ENCODE assay signal across 16 mouse cellular contexts in the genomic region with DNA sequence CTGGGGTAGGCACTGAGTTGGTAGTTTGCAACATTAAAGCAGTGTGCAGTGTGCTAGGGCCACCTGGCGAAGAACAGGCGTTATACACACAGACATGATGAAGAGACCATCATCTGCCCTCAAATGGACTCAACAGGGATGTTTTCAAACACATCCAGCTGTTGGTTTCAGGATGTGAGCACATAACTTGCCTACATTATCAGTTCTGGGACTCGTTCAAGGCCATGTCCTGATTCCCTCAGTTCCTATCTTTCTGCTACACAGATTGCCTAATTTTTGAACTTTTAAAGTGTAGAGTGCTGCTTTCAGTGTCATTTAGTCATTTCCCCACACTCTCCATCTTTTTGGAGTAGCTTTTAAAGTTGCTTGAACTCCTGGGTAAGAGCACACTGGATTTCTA.
"Had no signal": no experiment of that assay in that cellular context is flagged by ENCODE, and none has a peak within 500 bp of the region (broad histone marks: within the 10 kb centered on the region; RNA-seq: fewer than 3 reads in every experiment).

No protein-coding gene starts in this region.

- H3K4me1 ChIP-seq: limb, embryonic 13.5 days; liver, embryonic 13.5 days; midbrain, embryonic 10.5 days; neural tube, embryonic 15.5 days had no signal

- DNase-seq: kidney, postnatal 10 days; kidney, postnatal 4 days; left cerebral cortex, postnatal 4 days; liver, embryonic 13.5 days; lung, adult 18-20 months; lung, postnatal 4 days; midbrain, embryonic 14.5 days; retina, postnatal 1 day; right cerebral cortex, postnatal 4 days; spleen, adult 18-20 months; thymus, postnatal 36 days had no signal

- H3K4me3 ChIP-seq: layer of hippocampus, adult 2 months; limb, embryonic 13.5 days; liver, embryonic 13.5 days; midbrain, embryonic 10.5 days; myocyte; neural tube, embryonic 15.5 days had no signal

- H3K9ac ChIP-seq: limb, embryonic 13.5 days; liver, embryonic 13.5 days; neural tube, embryonic 15.5 days had no signal

- H3K4me2 ChIP-seq: limb, embryonic 13.5 days; liver, embryonic 13.5 days; neural tube, embryonic 15.5 days had no signal

- H3K36me3 ChIP-seq: limb, embryonic 13.5 days; liver, embryonic 13.5 days; midbrain, embryonic 10.5 days; neural tube, embryonic 15.5 days had no signal

- H3K9me3 ChIP-seq: limb, embryonic 13.5 days; liver, embryonic 13.5 days; midbrain, embryonic 10.5 days; neural tube, embryonic 15.5 days had no signal

- H3K27ac ChIP-seq: layer of hippocampus, adult 2 months; limb, embryonic 13.5 days; liver, embryonic 13.5 days; midbrain, embryonic 10.5 days; neural tube, embryonic 15.5 days had no signal

- H3K27me3 ChIP-seq: limb, embryonic 13.5 days; liver, embryonic 13.5 days; neural tube, embryonic 15.5 days had no signal
